Mouse (Mus musculus) ES-Bruce4 (cell line): ENCODE measurements around the gene Ldb3. TPM values are rescaled to one million over a fixed set of nuclear protein-coding genes. Genes with fewer than 3 reads are reported as not detected.

ENCODE experiments used
- H3K27ac ChIP-seq: 2 replicates; pipeline ENCODE4 v1.5.1; 2012; ENCODE audit warnings: low read length, inconsistent platforms; ENCODE audit not compliant: insufficient read depth
- H3K27me3 ChIP-seq: 2 replicates; pipeline ENCODE4 v1.6.1; 2012; ENCODE audit warnings: mild to moderate bottlenecking, low read length, inconsistent platforms; ENCODE audit not compliant: control insufficient read depth, poor library complexity, insufficient read depth, severe bottlenecking
- H3K36me3 ChIP-seq: 2 replicates; pipeline ENCODE4 v1.6.1; 2012; ENCODE audit warnings: inconsistent platforms, mild to moderate bottlenecking, low read length, moderate library complexity; ENCODE audit not compliant: control insufficient read depth, poor library complexity, insufficient read depth, severe bottlenecking
- H3K4me1 ChIP-seq: one replicate; pipeline ENCODE4 v1.8.1; 2011; ENCODE audit warnings: low read length; ENCODE audit not compliant: control insufficient read depth, insufficient read depth
- H3K4me3 ChIP-seq: 2 replicates; pipeline ENCODE4 v1.5.1; 2011; ENCODE audit warnings: low read depth, mild to moderate bottlenecking, low read length
- H3K9ac ChIP-seq: 2 replicates; pipeline ENCODE4 v1.6.1; 2012; ENCODE audit warnings: low read depth, mild to moderate bottlenecking, inconsistent platforms; ENCODE audit not compliant: poor library complexity, severe bottlenecking
- H3K9me3 ChIP-seq: replicated peaks from 2 replicates; pipeline ENCODE4 v1.6.1; 2012; ENCODE audit warnings: mild to moderate bottlenecking, low read length, inconsistent platforms; ENCODE audit not compliant: control insufficient read depth, poor library complexity, insufficient read depth, severe bottlenecking
- CTCF ChIP-seq: IDR thresholded peaks from one replicate; pipeline ENCODE4 v1.8.1; 2011; ENCODE audit warnings: low read depth, low read length
- EP300 ChIP-seq: IDR thresholded peaks from 2 replicates; pipeline ENCODE4 v1.6.1; 2011; ENCODE audit warnings: low read depth, low read length; ENCODE audit not compliant: insufficient read depth
- POLR2A ChIP-seq: IDR thresholded peaks from one replicate; pipeline ENCODE4 v1.8.1; 2011; ENCODE audit warnings: low read length; ENCODE audit not compliant: insufficient read depth
- polyA plus RNA-seq: library from polyadenylated mRNA; stranded (reverse); fragments of >200 nt; gene quantifications from 2 replicates; pipeline ENCODE4 v1.2.4, GENCODE M21; 2011; ENCODE audit warnings: low read depth; ENCODE audit not compliant: missing spikeins, insufficient read depth, insufficient read length

Ldb3 gene
- 3.4 and 4.0 TPM in 2 replicates for polyA plus RNA-seq

- Histone ChIP-seq H3K9ac (no peak within 1 kb of the TSS), H3K4me3 (no peak within 1 kb of the TSS)
These were observed at the start of gene Ldb3 for GRCm38 (mm10) chr14:34588498-34588897. TSS of gene Ldb3 (minus strand) at chr14:34588682.

DNA sequence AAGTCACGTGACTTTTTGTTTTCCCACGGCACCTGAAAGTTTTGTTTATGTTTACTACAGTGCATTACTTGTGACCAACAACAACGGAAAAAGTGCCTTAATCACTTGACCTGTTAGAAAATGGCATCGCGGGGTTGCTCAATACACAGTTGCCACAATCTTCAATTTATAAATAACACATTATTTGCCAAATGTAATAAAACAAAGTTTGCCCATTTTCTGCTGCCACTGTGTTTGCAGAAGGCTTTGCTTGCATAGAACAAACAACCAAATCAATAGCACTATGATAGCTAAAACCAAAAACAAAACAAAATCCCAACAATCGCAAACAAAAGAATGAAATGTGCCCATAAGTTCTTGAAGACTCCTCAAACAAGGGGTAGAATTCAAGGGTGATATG lies 47.2 kb upstream of the Ldb3 start:
- no peak overlapping the region for H3K4me3 ChIP-seq
- no peak overlapping the region for H3K9ac ChIP-seq
- H3K27me3 ChIP-seq = no peaks in the 10 kb centered on the region
- TF ChIP-seq EP300 (no peak), POLR2A (no peak)
- H3K4me1 ChIP-seq = peaks cover 3% of the 10 kb centered on the region
- no peaks in the 10 kb centered on the region for H3K9me3 ChIP-seq
- H3K27ac ChIP-seq = no peak overlapping the region
- H3K36me3 ChIP-seq = no peaks in the 10 kb centered on the region

More at GRCm38 (mm10) chr14:34588498-34588897, at the start of gene Ldb3:
- H3K27me3 ChIP-seq = no peaks in the 10 kb centered on the region
- H3K9me3 ChIP-seq = no peaks in the 10 kb centered on the region
- H3K4me1 ChIP-seq = no peaks in the 10 kb centered on the region
- no peak for TF ChIP-seq CTCF
- H3K27ac ChIP-seq = no peak within 1 kb of the TSS
- no peaks in the 10 kb centered on the region for H3K36me3 ChIP-seq

- H3K36me3 ChIP-seq = no peaks in the 10 kb centered on the region
- H3K27ac ChIP-seq = no peak overlapping the region
- H3K9ac ChIP-seq = no peak overlapping the region
- TF ChIP-seq EP300 (no peak), CTCF (no peak), POLR2A (no peak)
- no peaks in the 10 kb centered on the region for H3K9me3 ChIP-seq
- H3K4me1 ChIP-seq = peaks cover 3% of the 10 kb centered on the region
- no peak overlapping the region for H3K4me3 ChIP-seq
- no peaks in the 10 kb centered on the region for H3K27me3 ChIP-seq
These were observed 46.7 kb upstream of the Ldb3 start for GRCm38 (mm10) chr14:34635192-34635591.

- Histone ChIP-seq H3K27me3 (no peaks in the 10 kb centered on the region), H3K4me1 (peaks cover 3% of the 10 kb centered on the region), H3K36me3 (no peaks in the 10 kb centered on the region), H3K9ac (no peak overlapping the region), H3K9me3 (no peaks in the 10 kb centered on the region), H3K27ac (no peak overlapping the region), H3K4me3 (no peak overlapping the region)
- TF ChIP-seq POLR2A (no peak), EP300 (no peak), CTCF (no peak)
These were observed 44.4 kb upstream of the Ldb3 start for GRCm38 (mm10) chr14:34632722-34633448.

DNA sequence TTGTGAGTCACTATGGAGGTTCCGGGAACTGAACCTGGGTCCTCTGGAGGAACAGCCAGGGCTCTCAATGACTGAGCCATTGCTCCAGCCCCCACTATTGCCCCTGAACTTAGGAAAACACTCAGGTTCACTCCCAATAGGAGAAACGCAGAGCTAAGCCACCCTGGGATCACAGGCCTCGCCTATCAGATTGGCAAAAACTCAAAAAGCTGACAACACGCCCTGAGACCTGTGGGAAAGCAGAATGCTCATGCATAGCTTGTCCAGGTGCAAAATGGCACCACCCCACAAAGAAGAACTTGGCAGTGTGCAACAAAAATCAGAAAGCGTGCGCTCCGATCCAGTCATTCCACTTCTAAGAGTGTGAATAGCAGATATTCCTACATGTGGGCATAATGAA lies 38.3 kb upstream of the Ldb3 start:
- no peaks in the 10 kb centered on the region for H3K27me3 ChIP-seq

DNA sequence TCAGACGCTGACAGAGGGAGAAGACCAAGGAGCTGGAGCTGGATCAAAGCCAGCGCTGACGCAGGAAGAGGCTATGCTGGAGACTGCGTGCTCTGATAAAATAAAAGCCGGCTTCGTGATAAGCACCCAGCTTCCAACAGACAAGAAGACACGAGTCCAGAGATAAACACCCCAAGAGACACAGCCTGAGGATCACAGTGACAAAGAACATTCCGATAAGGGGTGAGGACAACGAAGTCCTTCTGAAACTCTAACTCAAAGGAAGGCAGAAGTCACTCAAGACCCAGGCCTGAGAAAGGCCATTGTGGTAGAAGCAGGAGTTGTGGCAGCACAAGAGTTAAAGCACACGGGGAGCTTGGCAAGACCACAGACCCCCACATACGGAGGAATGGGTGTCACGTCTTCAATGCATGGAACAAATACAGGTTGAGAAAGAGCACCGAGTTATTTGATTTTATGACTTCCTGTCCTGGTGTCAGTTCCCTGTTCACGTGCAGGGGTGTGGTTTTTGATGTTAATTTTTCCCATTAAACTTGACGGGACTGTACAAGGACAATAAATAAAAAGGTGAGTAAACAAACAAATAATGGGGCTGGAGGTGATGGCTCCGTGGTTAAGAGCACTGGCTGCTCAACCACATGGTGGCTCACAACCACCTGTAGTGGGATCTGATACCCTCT lies 35.2 kb upstream of the Ldb3 start:
- no peak overlapping the region for H3K9ac ChIP-seq
- no peaks in the 10 kb centered on the region for H3K9me3 ChIP-seq
- H3K4me3 ChIP-seq = no peak overlapping the region
- H3K4me1 ChIP-seq = no peaks in the 10 kb centered on the region
- H3K27me3 ChIP-seq = no peaks in the 10 kb centered on the region
- H3K27ac ChIP-seq = no peak overlapping the region
- no peak for TF ChIP-seq POLR2A
- TF ChIP-seq EP300 = no peak
- H3K36me3 ChIP-seq = no peaks in the 10 kb centered on the region

More for the DNA sequence above, 38.3 kb upstream of the Ldb3 start:
- H3K4me3 ChIP-seq = no peak overlapping the region
- no peaks in the 10 kb centered on the region for H3K36me3 ChIP-seq
- no peaks in the 10 kb centered on the region for H3K4me1 ChIP-seq
- no peaks in the 10 kb centered on the region for H3K9me3 ChIP-seq
- H3K9ac ChIP-seq = no peak overlapping the region
- H3K27ac ChIP-seq = no peak overlapping the region
- TF ChIP-seq EP300 (no peak), CTCF (no peak), POLR2A (no peak)
